Mouse (Mus musculus): ENCODE data around the gene Phf2.

The Phf2 gene

GRCm38 (mm10) chr13:48870771-48871731 is at the start of gene Phf2:
Phf2 (minus strand) TSS chr13:48871119.
- no peak for DNase-seq

GRCm38 (mm10) chr13:48919756-48920415 is 49.0 kb upstream of the Phf2 start:
- no peak for DNase-seq

- no peak for DNase-seq
These were observed 46.2 kb upstream of the Phf2 start for GRCm38 (mm10) chr13:48917113-48917599.

DNA sequence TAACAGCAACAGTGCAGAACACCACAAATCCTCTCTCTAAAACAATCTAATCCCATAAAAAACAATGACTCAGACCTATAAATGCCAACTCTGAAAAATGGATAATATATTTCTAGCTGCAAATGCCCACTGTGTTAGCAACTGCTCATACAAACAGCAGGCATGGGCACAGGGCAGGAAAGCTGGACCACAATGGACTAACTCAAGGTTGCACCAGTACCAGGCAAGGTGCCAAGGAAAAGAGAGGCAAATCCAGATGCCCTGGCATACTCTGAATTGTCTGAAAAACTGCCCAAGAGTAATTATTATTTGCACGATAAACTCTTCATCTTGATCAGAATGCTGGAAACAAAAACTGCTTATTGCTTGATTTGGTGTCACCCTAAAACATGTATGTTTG is 42.8 kb upstream of the Phf2 start:
- peak in 1 of 2 experiments; percentile 13 for DNase-seq

- DNase-seq, result no peak
These were observed 42.2 kb upstream of the Phf2 start for GRCm38 (mm10) chr13:48913141-48913540.

DNA sequence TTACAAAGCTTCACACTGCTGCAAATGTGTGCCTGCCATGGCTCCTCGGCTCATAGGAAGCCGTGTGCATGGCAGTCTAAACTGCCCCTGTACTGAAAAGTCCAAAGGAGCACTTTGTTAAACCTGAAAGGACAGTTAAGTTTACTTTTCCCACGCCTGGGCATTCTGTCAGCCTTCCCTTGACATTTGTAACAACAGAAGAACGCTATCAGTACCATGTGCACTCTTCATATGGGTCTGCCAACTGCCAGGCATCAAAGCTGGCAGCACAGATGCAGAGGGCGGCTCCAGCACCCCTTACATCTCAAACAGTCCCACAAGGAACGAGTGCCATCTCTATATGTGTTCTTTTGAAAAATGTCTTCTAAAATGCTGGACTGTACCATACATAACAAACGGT is 40.5 kb upstream of the Phf2 start:
- DNase-seq, result no peak

- no peak for DNase-seq
These were observed 34.5 kb upstream of the Phf2 start for GRCm38 (mm10) chr13:48905458-48905857.

- DNase-seq, result no peak
These were observed 24.5 kb upstream of the Phf2 start for GRCm38 (mm10) chr13:48895376-48895775.

DNA sequence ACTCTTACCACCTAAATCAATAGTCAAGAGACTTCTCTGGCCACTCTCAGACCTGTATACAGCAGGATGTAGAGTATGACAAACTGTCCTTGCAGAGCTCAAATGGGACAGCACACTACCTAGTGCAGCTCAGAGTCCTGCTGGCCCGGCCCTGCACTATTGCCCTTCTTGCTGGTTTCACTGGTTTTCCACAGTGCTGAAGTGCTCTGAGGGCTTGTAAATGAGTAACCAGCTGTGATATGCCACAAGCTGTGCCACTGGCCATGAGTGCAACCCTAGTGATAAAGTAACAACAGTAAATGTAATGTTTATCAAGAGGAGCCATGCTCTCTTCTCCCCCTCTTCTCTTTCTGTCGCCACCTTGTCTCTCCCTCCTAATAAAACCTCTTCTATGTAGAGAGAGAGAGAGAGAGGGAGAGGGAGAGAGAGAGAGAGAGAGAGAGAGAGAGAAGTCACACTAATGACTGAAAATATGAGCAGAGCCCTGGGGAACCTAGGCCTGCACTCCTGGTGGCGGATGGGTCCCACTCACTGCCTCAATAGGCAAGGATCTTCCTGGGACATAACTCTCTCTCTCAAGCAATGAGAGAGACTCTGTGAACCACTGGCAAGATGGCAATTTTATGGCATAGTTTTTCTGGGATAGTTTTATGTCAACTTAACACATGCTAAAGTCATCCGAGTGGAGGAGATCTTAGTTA is 19.5 kb upstream of the Phf2 start:
- DNase-seq, result peak; percentile 30 to 52

DNA sequence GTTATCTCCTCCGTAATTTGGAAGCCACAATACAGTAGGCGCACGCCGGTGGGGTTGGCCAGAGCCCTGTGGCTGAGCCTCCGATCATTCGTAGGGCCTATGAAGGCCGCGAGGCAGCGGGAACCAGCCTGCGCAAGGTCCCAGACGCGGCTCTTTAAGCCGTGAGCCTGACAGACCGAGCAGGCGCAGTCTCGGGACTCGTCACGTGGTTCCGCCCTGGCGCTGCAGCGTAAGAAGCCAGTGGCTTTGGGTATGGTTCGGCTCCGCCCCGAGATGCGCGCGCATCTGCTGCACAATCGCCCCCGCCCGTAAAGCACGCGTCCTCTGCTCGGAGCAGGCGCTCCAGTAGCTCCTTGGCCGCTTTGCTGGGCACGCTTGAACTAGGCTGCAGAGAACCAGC is 7.6 kb upstream of the Phf2 start:
- DNase-seq, result peak; percentile 98 to 99

GRCm38 (mm10) chr13:48877805-48878204 is 6.9 kb upstream of the Phf2 start:
- DNase-seq, result peak in 1 of 2 experiments; percentile 45

- no peak for DNase-seq
These were observed 1.8 kb upstream of the Phf2 start for GRCm38 (mm10) chr13:48872726-48873125.

DNA sequence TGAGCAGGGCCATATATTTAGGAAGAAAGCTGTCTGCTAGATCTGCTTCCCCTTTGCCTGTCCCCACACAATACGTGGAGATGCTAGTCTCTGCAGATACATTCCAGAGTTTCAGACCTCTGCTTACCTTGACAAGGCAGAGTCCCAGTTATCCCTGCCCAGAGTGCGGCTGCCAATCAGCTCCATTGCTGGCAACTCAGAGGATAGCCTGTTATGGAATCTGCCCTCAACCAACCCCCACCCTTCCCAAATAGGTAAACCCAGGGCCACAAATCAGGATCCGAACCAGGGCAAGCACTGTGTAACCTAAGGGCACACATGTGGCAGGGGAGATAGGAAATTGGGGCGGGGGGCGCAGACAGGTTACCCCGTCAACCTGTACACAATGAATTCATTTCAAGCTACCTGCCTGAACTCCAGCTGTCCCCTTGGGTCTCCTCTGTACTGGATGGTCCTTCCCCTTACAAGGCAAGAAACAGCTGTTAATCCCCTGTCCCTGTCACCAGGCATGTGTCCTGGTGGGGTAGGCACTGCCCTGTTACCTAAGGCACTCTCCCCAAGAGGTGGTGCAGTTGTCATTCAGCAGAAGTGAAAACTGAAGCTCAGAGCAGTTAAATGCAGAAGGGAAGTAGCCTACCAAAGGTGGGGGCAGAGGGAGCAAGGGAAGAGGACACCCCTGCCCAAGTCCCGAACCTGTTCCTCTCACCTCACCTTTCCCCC is 1.1 kb upstream of the Phf2 start:
- DNase-seq, result peak in 1 of 2 experiments; percentile 51

DNA sequence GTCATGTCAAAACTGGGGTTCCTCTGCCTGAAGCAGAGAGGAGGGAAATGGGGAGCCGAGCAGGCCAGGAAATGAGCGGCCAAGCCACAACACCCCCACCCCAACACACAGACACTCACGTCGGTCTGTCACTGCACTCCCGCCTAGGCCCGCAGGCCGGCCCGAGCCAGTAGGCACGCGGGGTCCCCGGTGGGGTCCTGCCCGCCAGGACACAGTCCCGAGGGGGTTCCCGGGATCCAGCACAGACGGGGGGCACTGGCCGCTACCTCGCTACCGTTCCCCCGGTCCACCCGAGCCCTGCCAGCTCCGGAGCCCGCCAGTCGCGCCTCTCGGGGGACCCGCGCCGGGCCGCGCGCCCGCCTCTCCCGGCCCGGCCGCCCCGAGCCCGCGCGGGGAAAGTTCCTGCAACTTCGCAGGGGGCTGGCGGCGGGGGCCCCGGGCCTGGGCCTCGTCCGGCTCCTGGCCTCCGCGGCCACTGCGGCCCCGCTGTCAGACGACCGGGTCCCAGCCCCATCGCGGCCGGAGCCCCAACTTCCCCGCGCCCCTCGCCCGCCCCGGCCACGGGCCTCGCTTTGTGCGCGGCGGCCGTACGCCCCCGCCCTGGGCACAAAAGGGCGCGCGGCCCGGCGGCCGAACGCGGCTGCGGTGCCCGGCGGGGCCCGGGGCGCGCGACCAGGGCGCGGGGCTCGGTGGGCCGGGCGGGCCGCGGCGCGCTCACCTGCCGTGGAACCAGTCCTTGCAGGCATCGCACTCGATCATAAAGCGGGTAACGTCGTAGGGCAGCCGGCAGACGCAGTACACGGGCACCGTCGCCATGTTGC is 759 bp downstream of the Phf2 start:
- DNase-seq, result no peak

- peak in 1 of 2 experiments; percentile 44 for DNase-seq
These were observed 1.3 kb downstream of the Phf2 start for GRCm38 (mm10) chr13:48869600-48869949.

- DNase-seq, result no peak
These were observed 1.8 kb downstream of the Phf2 start for GRCm38 (mm10) chr13:48869088-48869487.

DNA sequence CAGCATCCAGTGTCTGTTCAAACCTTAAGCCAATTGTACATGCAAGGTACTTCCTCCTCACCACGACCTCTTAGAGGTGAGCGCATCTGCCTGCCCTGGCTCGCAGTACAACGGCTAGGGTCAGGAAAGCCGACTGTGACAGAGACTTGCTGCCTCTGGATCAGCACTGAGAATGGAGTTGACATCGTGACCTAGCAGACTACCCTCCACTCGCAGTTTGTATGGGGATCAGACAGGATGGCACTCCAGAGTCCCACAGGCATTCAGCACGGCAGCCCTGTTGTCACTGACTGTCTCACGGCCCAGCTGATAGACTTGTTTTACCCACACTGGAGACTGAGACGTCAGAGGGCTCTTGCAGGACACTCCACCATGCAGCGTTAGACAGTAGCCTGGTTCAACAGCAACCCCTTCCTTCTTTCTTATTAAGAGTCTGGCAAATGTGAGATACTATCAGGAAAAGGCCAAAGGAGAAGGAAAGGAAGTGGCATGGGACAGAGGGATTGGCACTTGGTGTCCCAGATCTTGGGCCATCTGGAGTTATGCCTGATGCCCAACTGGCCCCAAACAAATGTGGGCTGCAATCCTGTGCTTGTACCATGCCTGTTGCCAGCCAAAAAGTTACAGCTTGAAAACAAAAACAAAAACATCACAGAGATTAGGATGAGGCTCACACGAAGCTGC is 6.1 kb downstream of the Phf2 start:
- DNase-seq, result no peak

- DNase-seq, result no peak
These were observed 7.4 kb downstream of the Phf2 start for GRCm38 (mm10) chr13:48863556-48863955.

DNA sequence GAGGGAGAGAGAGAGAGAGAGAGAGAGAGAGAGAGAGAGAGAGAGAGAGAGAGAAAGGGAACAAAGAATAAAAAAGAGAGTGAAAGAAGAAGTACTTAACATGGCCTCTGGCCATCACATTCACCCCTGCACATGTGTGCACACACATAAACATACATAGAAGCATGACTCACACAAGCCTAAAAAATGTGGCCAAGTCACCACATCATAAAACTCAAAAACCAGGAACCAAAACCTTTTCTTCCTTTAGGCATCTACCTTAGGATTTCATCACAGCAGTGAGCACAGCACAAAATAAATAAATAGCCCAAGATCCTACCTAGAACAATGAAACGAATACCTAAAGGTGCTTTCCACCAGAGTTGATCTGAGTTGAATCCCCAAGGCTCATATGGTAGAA is 9.0 kb downstream of the Phf2 start:
- DNase-seq, result no peak

DNA sequence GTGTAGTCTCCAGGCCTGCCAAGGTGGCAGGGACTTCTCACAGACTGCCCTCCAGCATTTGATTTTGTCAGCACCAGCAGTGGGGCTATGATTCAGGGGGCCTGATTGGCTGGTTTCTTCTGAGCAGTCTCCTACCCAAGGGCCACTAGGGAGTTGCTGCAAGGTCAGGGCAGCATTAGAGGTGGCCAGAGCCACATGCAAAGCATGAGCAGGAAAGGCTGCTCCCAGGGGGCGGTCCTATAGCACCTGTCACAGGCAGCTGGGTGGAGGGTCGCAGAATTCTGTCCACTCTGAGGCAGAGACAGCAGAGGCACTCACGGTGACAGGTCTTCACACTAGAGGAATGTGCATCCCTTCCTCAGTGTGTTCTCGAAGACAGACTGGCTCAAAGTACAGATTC is 12.1 kb downstream of the Phf2 start:
- no peak for DNase-seq

- no peak for DNase-seq
These were observed 12.9 kb downstream of the Phf2 start for GRCm38 (mm10) chr13:48858054-48858453.

Data from kidney, adult 8-10 months (tissue).